Mouse (Mus musculus): ENCODE data around the gene 4932438H23Rik.

The 4932438H23Rik gene

DNA sequence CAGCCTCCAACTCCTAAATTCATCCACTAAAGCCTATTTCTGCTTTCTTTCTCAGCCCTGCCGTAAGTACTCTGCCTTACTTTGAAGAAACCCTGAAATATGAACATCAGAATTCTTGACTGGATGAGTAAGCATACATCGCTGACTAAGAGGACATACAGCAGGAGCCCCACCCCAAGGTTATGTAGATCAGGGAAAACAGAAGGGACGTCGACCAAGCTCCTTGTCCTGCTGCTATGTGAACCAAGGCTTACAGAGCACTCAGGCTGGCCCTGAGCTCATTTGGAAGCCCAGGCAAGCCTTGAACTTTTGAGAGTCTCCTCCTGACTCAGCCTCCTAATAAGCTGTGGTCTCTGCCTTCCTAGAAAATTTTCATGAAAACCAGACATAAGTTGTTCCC, 79.2 kb downstream of the 4932438H23Rik start:
- in situ Hi-C loops (cut with MboI, MseI) = loop anchor here in 1 of 2 experiments (5.0 to 10.0 kb wide), 2 partner anchors 529 to 657 kb away; partner anchors contain the start of gene Ifngr2

DNA sequence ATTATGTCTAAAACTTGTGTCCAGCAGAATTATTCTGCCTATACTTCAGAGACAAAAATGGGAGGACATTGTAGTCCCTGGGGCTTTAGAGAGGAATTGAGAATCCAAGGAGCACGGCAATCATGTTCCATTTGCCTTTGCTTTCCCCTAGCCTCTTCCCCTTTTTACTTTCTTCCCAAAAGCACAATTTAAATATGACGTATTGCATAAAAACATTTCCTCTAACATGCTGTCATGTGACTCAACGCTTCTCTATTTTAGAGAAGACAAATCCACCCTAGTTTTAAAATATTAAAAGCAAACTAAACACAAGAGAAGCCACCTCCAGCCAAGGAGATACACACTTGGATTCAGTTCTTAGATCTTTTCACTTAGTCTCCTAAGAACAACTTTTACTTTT, 83.1 kb downstream of the 4932438H23Rik start:
- in situ Hi-C loops (cut with MboI, MseI) = loop anchor here (5.0 to 10.0 kb wide), 3 partner anchors 60 to 533 kb away; partner anchors contain the start of genes Cfap298 (in 1 of the 2) and Ifngr2 (in 1 of the 2)

DNA sequence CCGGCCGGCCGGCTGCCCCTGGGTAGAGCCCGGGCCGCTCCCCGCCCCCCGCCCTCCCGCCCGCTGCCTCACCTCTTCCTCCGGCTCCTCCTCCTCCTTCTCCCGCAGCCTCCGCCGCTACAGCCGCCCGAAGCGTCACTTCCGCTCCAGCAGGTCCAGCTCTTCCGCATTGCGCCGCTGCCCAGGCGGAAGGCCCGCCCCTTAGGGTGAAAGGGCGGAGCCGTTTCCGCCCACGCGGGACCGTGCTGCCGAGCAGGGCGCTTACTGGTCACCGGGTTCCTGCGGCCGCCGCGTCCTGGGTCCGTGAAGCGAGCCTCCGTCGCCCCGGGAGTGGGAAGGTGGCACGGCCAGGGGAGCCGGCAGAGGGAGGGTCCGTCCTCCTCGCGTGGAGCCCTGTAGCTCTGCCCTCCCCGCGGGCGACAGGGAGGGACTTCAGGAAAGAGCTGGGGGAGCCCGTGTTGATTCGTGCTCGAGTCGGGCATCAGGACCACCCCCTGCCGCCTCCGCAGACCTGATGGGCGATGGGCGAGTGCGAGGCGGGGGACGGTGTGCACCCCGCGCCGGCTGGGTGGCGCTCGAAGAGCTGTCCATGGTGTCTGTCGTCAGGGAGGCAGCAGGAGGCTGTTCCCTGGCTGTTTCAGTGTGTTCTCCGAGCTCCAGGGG, 83.8 kb downstream of the 4932438H23Rik start, which contains the start of gene Synj1:
Synj1 (minus strand) TSS at position 288 of the 663 bp plus-strand sequence.
- in situ Hi-C loops (cut with MboI, MseI) = loop anchor here (5.0 to 10.0 kb wide), 3 partner anchors 61 to 534 kb away; partner anchors contain the start of genes Cfap298 (in 1 of the 2) and Ifngr2 (in 1 of the 2)

GRCm38 (mm10) chr16:91010581-91011020, 84.3 kb downstream of the 4932438H23Rik start:
- in situ Hi-C loops (cut with MboI, MseI) = loop anchor here (5.0 to 10.0 kb wide), 3 partner anchors 62 to 534 kb away; partner anchors contain the start of genes Cfap298 (in 1 of the 2) and Ifngr2 (in 1 of the 2)

DNA sequence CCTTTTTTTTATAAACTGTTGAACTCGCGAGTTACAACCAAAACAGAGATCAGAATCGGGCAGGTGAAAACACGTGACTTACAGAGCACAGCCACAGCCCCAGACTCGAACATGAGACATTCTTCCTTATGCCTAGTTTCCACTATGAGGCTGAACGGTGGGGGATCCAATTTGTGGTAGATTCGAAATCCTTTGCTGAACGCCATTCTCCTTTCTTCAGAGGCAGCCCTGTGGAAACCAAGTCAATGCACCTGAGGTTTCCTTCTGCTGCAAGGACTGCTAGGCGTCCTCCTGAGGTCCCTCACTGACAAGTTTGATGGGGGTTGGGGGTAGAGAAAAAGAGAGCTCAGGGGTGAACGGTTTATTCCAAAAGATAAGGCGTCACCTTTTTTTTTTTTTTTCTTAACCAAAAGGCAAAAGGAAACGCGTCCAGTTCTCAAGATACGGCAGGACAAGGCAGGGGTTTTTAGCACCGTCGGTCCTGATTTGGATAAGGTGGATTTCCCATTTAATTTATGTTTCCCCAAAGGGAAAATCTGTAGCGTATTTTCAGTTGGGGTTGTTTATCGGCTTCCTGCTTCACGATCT, 84.9 kb downstream of the 4932438H23Rik start:
- in situ Hi-C loops (cut with MboI, MseI) = loop anchor here (5.0 to 10.0 kb wide), 3 partner anchors 62 to 535 kb away; partner anchors contain the start of genes Cfap298 (in 1 of the 2) and Ifngr2 (in 1 of the 2)

DNA sequence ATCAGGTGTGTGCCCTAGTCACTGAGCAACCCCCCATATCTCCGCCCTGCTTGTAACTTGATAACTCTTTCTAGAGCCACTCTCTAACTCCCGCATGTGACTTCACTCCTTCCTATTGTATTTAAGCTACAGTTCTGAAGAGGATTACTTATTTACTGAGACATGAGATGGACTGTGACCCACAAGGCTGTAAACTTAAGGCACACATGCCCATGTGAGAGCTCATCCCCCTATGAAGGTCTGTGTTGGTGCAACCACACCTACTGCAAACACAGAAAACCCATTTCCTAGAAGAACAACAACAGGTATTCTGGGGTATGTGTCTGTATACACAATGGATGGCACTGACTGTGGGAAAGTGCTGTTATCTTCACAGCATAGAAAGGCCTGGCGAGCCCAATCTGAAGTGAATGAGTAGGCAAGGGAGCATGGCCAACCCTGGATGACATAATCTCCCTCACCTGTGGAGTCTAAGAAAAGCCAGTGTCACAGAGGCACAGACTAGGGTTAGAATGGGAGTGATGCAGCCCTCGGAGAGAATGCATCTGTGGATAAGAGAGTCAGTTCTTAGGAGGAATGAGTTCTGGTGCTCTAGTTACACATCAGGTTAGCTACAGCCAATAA, 89.9 kb downstream of the 4932438H23Rik start:
- in situ Hi-C loops (cut with MboI, MseI) = no loop called here
